Mouse (Mus musculus): ENCODE results near the gene Adat3. TPM values are rescaled to one million over a fixed set of nuclear protein-coding genes. Genes with fewer than 3 reads are reported as not detected.
"Not testable (repeated sequence)": the region's sequence is repeated elsewhere in the genome, so short reads cannot be mapped to it uniquely, and the experiment has no call there.

The Adat3 gene
- total RNA-seq, 2 experiments from 2014 or later = 0.84 to 1.2 TPM

DNA sequence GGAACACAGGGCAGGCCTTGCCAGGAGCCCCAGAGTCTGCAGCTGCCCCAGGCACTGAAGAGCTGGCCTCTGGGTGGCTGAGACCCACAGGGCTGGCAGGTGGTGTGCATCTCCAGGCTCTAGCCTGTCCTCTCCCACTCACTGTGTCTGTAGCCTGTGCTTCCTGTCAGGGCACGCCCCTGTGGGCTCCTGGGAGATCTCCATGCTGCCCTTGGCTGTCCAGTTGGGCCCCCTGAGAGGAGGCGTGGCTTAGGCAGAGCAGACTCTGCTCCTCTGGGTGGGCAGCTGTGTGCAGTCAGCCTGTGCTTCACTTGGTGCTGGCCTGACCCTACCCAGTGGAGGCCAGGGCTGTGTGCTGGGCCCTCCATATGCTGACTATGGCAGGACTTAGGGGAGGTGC lies 25.0 kb downstream of the Adat3 start:
- no peak for DNase-seq (ENCODE audit: low spot score)
- intact Hi-C loops (cut with DNase I) = no loop called here

DNA sequence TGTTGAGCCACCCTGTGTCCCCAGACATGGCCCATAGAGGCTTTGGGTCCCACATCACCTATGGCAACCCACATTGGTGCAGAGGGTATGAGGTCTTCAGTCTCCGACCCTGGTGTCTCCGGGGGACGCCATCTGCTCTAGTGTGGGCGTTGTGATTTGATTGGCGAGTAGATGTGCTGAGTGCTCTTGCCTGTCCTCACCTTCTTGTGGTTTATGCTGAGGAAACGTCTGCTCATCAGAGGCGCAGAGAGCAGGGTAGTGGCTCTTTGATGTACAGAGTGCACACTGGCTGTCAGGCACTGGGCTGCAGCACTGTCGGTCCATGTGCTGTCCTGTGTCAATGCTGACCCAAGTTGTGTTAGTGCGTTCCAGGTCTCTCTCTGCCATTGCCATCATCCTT lies 26.2 kb downstream of the Adat3 start:
- intact Hi-C loops (cut with DNase I) = no loop called here

DNA sequence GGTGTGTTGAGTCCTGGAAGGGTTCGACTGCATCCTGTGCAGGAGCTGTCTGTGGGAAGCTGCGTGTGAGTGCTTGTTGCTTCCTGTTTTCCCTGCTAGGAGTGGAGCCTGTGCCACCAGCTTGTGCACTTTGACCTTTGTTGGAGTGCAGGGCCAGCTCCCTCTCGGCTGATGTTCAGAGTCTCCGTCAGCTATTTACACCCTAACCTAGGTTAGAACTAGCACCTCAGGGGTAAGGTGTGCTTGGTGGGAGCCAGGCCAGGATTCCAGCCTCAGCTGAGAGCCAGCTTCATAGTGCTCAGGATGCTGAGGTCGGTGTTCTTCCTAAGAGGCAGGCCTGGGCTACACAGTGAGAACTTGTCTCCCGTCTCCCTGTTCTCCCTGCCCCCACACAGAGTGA lies 32.7 kb downstream of the Adat3 start:
- intact Hi-C loops (cut with DNase I) = no loop called here
- DNase-seq (ENCODE audit: low spot score) = no peak

More for the DNA sequence above, 26.2 kb downstream of the Adat3 start:
- no peak for DNase-seq (ENCODE audit: low spot score)

DNA sequence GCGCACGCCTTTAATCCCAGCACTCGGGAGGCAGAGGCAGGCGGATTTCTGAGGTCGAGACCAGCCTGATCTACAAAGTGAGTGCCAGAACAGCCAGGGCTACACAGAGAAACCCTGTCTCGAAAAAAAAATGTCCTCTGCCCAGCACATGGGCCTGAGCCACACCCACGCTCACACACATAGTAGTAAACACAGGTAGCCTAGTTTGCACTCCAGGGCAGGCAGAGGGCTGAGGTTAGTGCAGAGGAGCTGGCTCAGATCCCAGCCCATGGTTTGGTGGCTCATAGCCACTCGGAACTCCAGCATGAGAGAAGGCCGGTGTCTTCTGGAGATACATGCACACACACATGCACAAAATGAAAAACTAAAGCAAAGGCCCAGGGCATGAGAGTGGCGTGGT lies 44.3 kb downstream of the Adat3 start:
- intact Hi-C loops (cut with DNase I) = no loop called here
- no peak for DNase-seq (ENCODE audit: low spot score)

GRCm38 (mm10) chr10:80649910-80650309 lies 47.2 kb downstream of the Adat3 start:
- DNase-seq (ENCODE audit: low spot score) = not testable (repeated sequence)
- intact Hi-C loops (cut with DNase I) = loop anchor here (2.0 kb wide), 1 partner anchor 17 kb away; no protein-coding TSS in a partner anchor

DNA sequence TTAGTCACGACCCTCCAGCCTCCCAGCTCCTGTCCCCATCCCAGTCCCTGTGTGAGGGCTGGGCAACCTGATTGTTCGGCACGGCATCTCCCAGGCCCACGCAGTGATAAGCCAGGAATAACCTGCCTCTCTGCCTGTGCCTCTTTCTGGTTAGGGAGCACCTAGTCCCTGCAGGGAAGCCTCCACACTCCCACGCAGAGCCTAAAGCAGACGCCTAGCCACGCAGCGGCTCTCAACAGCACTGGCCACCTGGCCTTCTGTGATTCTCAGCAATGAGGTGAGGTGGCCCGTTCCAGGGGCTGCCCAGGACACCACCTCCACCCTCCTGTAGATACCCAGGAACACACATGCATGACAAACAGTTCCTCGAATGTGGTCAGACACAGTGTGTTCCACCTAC lies 47.7 kb downstream of the Adat3 start:
- no peak for DNase-seq (ENCODE audit: low spot score)
- intact Hi-C loops (cut with DNase I) = no loop called here

- DNase-seq (ENCODE audit: low spot score) = no peak
- intact Hi-C loops (cut with DNase I) = no loop called here
These were observed 50.6 kb downstream of the Adat3 start for GRCm38 (mm10) chr10:80653156-80653720.

DNA sequence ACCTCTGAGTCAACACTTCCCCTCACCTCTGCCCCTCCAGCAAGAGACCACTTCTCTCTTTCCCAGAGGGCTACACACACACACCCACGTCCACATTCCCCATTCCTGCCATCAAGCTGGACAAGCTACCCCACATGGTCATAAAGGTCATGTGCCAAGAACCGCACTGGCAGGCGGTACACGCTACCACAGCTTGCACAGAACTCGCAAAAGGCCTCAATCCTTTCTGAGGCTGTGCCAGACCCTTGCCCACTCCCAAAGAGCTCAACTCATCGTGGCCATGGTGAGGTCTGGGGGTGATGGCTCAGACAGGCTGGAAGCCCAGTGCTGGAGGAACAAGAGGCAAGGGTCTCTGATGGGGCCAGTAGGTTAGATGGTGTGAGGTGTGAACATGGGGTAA lies 52.2 kb downstream of the Adat3 start:
- intact Hi-C loops (cut with DNase I) = loop anchor here (2.0 kb wide), 1 partner anchor 30 kb away; no protein-coding TSS in a partner anchor
- DNase-seq (ENCODE audit: low spot score) = no peak

DNA sequence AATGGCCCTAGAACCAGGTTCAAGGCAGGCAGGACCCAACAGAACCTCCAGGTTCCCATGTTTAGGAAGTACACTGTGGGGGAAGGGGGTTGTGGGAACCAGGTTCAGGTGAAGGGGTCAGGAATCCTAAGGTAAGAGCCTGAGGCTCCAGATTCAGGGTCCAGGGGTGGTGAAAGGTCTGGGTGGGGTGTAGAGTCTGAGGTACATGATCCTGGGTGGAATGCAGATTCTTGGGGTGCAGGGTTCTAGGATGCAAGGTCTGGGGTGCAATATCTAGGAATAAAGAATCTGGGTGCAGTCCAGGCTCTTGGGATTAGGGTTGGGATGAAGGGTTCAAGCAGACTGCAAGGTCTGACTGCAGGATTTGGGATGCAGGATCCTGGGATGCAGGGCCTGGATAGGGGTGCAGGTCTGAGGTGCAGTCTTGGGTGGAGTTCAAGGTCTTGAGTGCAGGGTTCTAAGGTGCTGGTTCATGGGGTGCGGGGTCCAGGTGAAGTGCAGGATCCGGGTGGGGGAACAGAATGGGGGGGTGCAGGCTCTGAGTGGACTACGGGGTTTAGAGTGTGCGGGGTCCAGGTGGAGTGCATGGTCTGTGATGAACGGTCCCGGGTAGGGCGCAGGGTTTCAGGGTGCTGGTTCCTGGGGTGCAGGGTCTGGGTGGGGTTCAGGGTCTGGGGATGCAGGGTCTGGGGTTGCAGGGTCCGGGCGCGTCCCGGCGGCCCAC lies 52.9 kb downstream of the Adat3 start:
- DNase-seq (ENCODE audit: low spot score) = no peak
- intact Hi-C loops (cut with DNase I) = loop anchor here (2.0 kb wide), 1 partner anchor 31 kb away; no protein-coding TSS in a partner anchor

DNA sequence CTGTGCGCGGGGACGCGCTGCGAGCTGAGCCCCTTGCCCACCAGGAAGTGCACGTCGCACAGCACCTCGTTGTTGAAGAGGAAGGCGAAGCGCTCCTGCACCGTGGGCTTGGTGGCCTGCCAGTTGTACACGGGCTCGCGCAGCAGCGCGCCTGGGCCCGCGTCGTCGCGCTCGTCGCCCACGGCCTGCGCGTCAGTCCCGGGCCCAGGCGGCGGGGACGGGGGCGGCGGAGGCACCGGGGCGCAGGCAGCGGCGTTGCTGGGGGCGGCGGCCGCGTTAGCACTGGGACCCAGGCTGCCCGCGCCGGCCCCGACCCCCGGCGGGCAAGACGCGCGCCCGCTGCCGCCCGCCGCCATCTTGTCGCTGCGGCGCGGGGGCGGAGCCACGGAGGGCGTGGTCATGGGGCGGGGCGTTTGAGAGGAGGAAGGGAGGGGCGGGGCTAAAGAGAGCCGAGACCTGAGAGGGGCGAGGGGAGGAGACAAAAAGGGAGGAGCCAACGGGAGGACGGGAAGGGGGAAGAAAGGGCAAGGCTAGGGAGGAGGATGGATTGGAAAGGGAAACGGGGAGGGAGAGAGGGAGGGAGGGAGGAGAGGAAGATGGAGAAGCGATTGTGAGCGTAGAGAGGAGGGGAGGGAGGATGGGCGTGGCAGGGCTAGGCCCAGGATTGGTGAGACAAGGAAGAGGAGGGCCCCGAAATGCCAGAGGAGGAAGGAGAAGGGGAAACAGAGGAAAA lies 53.6 kb downstream of the Adat3 start:
- peak; percentile 91 for DNase-seq (ENCODE audit: low spot score)
- intact Hi-C loops (cut with DNase I) = no loop called here

DNA sequence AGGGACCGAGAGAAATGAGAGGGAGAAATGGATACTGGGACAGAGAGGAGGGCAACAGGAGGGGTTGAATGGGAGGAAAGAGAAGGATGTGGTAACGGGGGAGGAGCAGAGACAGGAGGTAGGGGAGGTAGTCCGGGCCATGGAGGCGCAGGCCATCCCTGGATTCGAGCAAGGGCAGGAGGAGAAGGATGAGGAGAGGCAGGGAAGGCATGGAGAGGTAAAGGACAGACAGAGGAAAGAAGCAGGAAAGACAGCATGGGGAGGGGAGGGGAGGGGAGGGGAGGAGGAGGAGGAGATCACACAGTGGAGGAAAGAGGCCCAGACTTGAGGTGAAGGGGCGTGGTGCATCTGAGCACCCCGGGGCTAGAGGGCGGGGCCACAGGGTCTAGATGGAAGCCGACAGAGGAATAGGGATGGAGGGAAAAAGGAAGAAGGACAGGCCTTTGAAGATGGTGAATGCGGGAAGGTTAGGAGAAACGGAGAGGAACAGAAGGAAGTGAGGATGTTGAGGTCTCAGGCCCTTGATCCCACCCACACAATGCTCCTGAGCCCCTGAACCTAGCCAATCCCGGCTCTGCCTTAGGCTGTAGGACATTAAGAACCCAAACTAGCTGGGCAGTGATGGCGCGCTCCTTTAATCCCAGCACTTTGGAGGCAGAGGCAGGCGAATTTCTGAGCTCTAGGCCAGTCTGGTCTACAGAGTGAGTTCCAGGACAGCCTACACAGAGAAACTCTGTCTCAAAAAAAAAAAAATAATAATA lies 54.4 kb downstream of the Adat3 start, which contains the start of gene Btbd2:
Gene Btbd2, minus strand, starts transcription at position 209 of the 761 bp plus-strand sequence.
- DNase-seq (ENCODE audit: low spot score) = no peak
- intact Hi-C loops (cut with DNase I) = no loop called here

Small RNA genes lying within 50 kb of the gene (microRNA-seq; reads per million reads assigned to microRNA genes)
- gene Mir6912 = not detected

Other genes with a start within 250 kb of the Adat3 start
- under 1 TPM; 0.18 to 0.36 TPM for gene Plk5, start 246.4 kb upstream of the Adat3 start, total RNA-seq (2021)
- 1 to 10 TPM; 7.5 to 8.8 TPM for gene Mex3d, start 215.2 kb upstream of the Adat3 start, total RNA-seq (2021)
- gene Mbd3, start 203.3 kb upstream of the Adat3 start, total RNA-seq (2021) = 10 to 100 TPM; 85.2 to 88.9 TPM
- gene Uqcr11, start 196.1 kb upstream of the Adat3 start, total RNA-seq (2021) = 1,000 to 10,000 TPM; 1,983 to 2,045 TPM
- 10 to 100 TPM; 20.3 to 20.9 TPM for gene Tcf3, start 169.2 kb upstream of the Adat3 start, total RNA-seq (2021)
- gene Onecut3, start 108.0 kb upstream of the Adat3 start, total RNA-seq (2021) = under 1 TPM in 1 of 2 experiments, not detected in 1; 0.05 TPM
- not detected for gene Atp8b3, start 63.8 kb upstream of the Adat3 start, total RNA-seq (2021)
- 10 to 100 TPM; 11.1 to 12.2 TPM for gene Rexo1, start 41.3 kb upstream of the Adat3 start, total RNA-seq (2021)
- gene Klf16, start 25.6 kb upstream of the Adat3 start, total RNA-seq (2021) = 1 to 10 TPM; 3.0 to 4.5 TPM
- 10 to 100 TPM; 50.1 to 51.1 TPM for gene Abhd17a, start 12.5 kb upstream of the Adat3 start, total RNA-seq (2021)
- 10 to 100 TPM; 21.0 to 21.7 TPM for gene Scamp4, start within 50 bp of the Adat3 start, total RNA-seq (2021)
- under 1 TPM; 0.52 to 0.59 TPM for gene Gm49322, start 3.1 kb downstream of the Adat3 start, total RNA-seq (2021)
- gene Csnk1g2, start 20.0 kb downstream of the Adat3 start, total RNA-seq (2021) = 100 to 1,000 TPM; 116 TPM
- gene Btbd2, start 54.2 kb downstream of the Adat3 start, total RNA-seq (2021) = 10 to 100 TPM; 41.5 to 45.8 TPM
- gene Mknk2, start 75.2 kb downstream of the Adat3 start, total RNA-seq (2021) = 100 to 1,000 TPM; 158 to 181 TPM
- 1 to 10 TPM; 8.2 to 8.9 TPM for gene Mob3a, start 99.1 kb downstream of the Adat3 start, total RNA-seq (2021)
- 1 to 10 TPM; 2.6 to 3.4 TPM for gene Izumo4, start 99.3 kb downstream of the Adat3 start, total RNA-seq (2021)
- gene Ap3d1, start 139.4 kb downstream of the Adat3 start, total RNA-seq (2021) = 10 to 100 TPM; 39.8 to 44.2 TPM
- 10 to 100 TPM; 31.2 to 31.4 TPM for gene Dot1l, start 152.3 kb downstream of the Adat3 start, total RNA-seq (2021)
- gene Sf3a2, start 195.3 kb downstream of the Adat3 start, total RNA-seq (2021) = 10 to 100 TPM; 29.6 to 29.9 TPM
- gene Plekhj1, start 195.7 kb downstream of the Adat3 start, total RNA-seq (2021) = 10 to 100 TPM; 27.4 to 29.7 TPM
- under 1 TPM; 0.39 TPM for gene Amh, start 202.4 kb downstream of the Adat3 start, total RNA-seq (2021)
- under 1 TPM; 0.48 to 0.81 TPM for gene Jsrp1, start 210.6 kb downstream of the Adat3 start, total RNA-seq (2021)
- gene Oaz1, start 223.8 kb downstream of the Adat3 start, total RNA-seq (2021) = 100 to 1,000 TPM; 883 to 894 TPM
- 10 to 100 TPM in 1 of 2 experiments, 1 to 10 TPM in 1; 6.3 to 10.6 TPM for gene Lingo3, start 241.2 kb downstream of the Adat3 start, total RNA-seq (2021)

Measured in heart, postnatal 25 days (tissue).